Mouse (Mus musculus) stomach, postnatal 0 days (tissue): Measurements from ENCODE around the gene Flnc.

ENCODE experiments used
- CTCF ChIP-seq: IDR thresholded peaks from 2 replicates; pipeline ENCODE4 v1.5.1; 2016; ENCODE audit warnings: antibody characterized with exemption, low read depth, mild to moderate bottlenecking, moderate library complexity
- EP300 ChIP-seq: optimal IDR thresholded peaks from 2 replicates; pipeline ENCODE3; 2016; ENCODE audit warnings: antibody characterized with exemption

GRCm38 (mm10) chr6:29396714-29397540 is 36.1 kb upstream of the Flnc start:
- TF ChIP-seq CTCF = no peak
- TF ChIP-seq EP300 = no peak
